Mouse (Mus musculus) neutrophil, adult 5-6 weeks (primary cell): ENCODE results near the gene A630001G21Rik. TPM values are rescaled to one million over a fixed set of nuclear protein-coding genes. Genes with fewer than 3 reads are reported as not detected.
"Not testable (repeated sequence)": the region's sequence is repeated elsewhere in the genome, so short reads cannot be mapped to it uniquely, and the experiment has no call there.

Experiments
- ATAC-seq: fragments of 151-379, 151-347 bp; 2 replicates; pipeline ENCODE4 v1.8.0; 2017; ENCODE audit warnings: mild to moderate bottlenecking, moderate TSS enrichment; ENCODE audit not compliant: insufficient number of reproducible peaks, poor library complexity, low FRiP score, severe bottlenecking; ENCODE audit errors: extremely low read depth
- total RNA-seq: library from RNA; stranded (forward); fragments of 200-1000 nt; gene quantifications from 2 replicates; pipeline ENCODE4 v1.2.3, GENCODE M21; 2017

Gene A630001G21Rik
- 130 and 158 TPM in 2 replicates for total RNA-seq

DNA sequence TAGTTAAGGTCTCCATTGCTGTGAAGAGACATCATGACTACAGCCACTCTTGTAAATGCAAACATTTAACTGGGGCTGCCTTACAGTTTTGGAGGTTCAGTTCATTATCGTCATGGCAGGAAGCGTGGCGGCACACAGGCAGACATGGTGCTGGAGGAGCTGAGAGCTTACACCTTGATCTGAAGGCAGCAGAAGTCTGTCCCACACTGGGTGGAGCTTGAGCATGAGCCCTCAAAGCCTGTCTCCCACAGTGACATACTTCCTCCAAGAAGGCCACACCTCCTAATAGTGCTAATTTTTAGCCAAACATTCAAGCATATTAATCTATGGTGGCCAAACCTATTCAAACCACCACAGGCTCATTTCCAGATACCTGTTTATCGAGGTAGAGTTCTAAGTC lies at the start of gene A630001G21Rik:
Gene A630001G21Rik, minus strand, starts transcription at position 208 of the 400 bp plus-strand sequence.
- ATAC-seq: no peak

DNA sequence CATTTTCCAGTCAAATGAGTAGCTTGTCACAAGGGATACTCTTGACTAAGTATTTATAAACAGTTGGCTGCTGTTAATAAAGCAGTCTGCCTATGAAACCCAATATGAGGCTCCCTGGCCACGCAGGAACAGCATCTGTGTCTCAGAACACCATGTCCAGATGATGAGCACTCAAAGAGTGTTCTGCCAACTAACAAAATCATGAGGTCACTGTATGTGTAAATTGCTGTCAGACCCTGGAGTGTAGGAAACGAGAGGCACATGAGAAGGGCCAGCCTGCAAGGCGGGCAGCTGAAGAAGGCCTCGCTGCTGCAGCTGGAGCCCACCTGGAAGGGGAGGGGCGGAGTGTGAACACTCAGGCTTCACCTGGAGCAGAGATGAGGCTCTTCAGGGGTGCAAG lies 48.7 kb upstream of the A630001G21Rik start:
- ATAC-seq: no peak

DNA sequence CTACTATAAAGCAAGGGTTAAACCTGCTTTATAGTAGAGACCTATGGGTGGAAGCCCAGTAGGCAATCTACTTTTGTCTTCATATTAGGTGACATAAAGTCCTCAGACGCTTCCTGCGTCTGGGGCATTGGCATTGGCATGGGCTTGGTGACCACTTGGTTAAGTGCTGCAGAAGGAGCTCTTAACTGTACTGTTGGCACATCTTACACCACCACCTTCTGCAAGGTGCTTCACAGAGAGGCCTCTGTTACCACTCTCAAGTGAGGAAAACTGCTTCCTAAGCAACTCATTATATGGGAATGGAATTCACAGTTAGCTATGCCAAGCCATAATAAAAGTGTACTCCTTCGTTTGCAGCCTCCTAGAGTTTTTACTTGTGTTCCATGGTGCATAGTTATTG lies 46.5 kb upstream of the A630001G21Rik start:
- ATAC-seq: no peak

DNA sequence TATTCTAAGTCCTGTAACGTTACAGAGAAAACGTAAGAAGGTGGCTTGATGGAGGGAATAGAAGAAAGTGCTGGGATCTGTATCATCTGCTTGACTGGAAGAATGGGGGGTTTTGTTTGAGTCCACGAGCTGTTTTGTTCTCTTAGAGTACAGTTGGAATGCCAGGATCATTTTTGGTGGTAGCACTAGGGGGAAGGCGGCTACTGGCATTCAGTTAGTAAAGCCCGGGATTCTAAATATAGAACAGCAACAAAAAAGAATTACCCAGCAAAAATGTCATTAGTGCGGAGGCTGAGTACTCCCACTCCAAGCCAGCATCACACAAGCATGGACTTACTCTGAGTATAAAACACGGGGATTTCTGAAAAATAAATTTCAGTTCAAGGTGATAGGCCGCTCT lies 43.8 kb upstream of the A630001G21Rik start:
- no peak for ATAC-seq

DNA sequence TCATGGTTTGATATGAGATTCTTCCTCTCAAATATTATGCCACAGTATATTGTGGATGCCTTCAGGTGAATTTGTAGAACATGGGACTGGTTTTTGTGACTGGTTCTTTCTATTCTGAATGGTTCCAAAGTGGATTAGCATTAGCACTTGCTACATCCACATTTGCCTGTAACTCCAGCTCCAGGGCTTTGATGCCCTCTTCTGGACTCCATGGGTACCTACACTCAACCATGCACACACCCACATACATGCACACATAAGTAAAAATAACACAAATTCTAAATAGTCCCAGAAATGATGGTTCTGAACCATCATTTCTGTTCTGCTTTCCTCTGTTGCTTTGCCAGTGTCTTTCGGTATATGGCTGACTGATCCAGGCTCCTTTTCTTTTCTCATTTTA lies 41.3 kb upstream of the A630001G21Rik start:
- no peak for ATAC-seq

DNA sequence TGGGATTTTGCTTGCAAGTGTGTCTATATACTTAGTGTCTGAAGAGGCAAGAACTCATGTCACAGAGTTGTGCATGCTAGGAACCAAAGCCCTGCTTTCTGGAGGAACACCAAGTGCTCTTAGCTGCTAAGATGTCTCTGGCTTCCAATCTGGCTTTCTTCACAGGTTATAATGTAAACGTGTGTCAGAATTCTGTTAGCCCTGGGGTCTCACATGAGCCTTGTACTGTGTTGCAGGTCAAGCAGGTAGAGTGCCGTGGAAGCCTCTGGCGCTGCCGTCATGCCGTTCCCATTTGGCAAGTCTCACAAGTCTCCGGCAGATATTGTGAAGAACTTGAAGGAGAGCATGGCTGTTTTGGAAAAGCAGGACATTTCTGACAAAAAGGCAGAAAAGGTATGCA lies 39.7 kb upstream of the A630001G21Rik start:
- ATAC-seq: no peak

DNA sequence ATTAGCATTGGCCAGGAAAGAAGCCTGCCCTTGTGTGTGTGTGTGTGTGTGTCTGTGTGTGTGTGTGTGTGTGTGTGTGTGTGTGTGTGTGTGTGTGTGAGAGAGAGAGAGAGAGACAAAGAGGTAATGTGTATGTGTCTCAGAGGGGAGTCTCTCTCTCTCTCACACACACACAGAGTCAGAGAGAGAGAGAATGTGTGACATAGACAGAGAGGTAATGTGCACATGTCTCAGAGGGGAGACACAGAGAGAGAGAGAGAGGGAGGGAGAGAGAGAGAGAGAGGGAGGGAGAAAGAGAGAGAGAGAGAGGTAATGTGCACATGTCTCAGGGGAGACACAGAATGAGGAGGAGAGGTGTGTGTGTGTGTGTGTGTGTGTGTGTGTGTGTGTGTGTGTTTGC lies 35.8 kb upstream of the A630001G21Rik start:
- not testable (repeated sequence) for ATAC-seq

DNA sequence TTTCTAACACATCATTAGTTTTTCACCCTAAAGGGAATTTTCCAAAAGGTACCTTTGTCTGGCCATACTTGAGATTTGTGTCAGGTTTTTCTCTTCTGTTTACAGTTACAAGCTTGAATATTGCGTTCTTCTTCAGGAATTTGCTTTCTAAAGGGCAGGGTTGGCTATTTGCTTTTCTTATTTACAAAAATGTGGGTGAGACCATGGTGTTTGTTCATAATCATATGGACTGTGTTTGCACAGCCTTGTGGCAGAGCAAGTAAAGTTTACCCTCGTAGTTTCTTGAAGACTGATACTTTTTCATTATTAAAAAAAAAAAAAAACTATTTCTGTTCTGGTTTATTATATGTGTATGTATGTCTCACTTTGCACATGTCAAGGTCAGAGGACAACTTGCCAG lies 32.3 kb upstream of the A630001G21Rik start:
- no peak for ATAC-seq

DNA sequence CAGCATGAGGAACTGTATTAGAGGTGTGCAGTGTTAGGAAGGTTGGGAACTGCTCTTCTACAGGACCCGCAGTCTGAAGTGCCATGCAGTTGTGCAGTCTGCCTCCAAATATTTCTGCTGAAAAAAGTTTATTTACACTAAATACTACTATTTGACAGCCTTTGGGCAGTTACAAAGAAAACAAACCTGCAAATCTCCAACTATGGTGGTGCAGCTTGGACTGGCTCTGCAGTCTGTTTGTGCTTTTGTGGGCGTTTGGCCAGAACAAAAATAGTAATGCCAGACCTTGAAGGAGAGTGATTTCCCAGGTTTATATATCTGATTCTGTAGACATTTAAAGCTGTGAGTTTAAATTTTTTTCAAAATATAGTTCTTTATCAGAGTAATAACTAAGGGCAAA lies 31.9 kb upstream of the A630001G21Rik start:
- ATAC-seq: no peak

DNA sequence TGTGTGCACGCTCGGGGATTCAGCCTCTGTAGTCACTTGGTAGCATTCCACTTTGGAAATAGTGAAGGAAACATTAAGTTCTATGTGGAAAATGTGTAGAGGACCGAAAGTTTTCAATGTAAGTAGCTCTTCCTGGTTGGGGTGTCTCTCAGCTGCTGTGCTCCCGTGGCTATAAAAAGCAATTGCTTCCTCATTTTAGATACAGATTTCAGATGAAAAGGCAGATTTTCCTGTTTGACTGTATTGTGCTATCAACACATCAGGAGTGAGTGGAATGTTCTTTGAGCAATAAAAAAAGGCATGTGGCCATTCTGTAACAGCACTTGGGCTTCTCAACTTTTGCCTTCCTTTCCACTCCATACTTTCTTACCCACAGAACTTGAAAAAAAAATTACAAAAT lies 30.8 kb upstream of the A630001G21Rik start:
- ATAC-seq: no peak

DNA sequence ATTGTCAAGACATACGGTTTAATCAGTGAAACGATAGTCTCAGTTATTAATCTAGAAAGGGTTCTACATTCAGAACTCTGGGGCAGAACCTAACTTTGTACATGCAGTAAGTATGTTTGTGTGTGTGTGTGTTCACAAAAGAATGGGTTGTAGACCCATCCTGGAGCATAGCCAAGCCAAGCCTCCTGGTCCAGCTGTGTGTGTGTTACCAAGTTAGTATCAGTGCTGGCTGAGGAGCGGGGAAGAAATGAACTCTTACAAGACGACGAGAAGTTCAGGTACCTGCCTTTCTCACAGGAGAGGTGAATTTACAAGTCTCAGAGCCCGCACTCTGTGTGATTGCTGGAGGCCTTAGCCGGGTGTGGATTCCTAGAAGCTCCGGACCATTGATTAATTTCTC lies 26.1 kb upstream of the A630001G21Rik start:
- no peak for ATAC-seq

DNA sequence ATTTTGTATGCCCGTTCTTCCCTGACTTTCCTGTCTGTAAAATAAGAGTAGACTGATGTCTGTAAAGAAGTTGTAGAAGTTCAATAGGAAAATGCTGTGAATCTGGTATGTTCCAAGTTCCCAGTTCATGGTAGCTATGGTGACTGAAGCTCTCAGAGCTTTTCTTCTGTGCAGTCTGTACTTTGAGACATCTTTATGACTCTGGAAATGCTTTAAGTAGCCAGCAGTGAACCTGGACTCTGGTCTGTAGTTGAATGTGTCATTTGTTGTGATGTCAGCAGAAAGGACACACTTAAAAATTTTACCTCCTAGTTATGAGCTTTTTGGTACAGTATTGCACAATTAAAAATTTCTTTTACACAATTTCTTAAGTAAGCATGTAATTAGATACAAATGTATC lies 24.1 kb upstream of the A630001G21Rik start:
- no peak for ATAC-seq

DNA sequence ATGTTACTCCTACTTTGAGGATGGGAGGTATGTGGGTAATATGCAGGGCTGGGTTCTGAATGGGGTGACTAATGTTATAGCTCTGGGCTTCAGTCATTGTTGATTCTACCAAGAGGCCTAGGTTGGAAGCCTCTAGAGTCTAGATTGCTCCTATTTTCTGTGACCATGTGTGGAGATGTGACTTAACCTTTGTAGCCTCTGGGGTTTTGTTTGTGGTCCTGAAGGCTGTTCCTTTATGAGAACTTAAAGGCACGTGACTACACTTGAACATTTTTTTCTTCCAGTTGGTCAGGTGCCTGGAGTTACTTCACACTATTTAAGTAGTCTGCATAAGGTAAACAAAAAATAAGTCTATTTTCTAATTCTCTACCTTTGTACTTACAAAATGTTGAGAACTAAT lies 21.3 kb upstream of the A630001G21Rik start:
- ATAC-seq: peak; percentile 30; the same call in 1 of the 2 replicates

DNA sequence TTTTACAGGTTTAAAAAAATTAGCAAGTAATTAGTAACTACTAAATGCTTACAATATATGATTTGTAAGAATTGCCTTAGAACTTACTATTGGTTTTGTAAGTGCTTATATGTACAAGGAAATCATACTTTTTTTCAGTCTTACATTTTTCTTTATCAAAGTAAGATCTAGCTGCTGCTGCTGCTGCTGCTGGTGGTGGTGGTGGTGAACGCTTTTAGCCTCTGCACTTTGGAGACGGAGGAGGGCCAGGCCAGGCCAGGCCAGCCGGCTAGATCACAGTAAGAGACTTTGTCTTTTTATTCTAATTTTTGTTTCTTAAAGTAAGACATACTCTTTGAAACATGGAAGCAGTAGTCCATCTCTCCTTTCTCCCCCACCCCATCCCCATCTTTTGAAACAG lies 16.8 kb upstream of the A630001G21Rik start:
- ATAC-seq: no peak

DNA sequence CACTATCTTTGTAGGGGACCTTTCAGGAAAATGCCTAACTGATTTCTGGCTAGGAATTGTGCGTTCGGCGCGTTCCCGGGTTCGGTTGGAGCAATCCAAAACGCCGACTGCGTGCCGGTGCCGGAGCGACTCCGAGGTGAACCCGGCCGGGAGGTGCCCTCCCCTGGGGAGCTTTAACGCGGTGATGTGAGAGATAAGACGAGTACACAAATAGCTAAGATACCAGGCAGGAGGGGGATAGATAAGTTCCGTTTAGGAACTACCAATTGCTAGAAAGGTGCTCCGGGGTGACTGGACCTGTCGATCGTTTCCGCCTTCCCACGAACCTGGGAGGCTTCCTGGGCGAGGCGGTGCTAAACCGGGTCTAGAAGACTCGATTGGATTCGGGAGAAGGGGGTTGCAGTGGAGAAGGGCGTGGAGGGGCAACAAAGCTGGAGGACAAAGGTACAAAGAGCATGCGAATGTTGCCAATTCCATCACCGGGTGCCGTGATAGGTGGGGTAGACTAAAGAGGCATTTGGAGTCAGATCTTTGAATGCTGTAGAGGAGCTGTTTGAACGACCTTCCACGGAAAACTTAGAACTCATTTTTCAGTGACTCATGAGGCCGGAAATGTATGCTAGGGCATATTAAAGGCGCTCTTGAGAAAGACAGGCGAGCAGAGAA lies 15.8 kb upstream of the A630001G21Rik start:
- peak; percentile 36; the same call in 1 of the 2 replicates for ATAC-seq

DNA sequence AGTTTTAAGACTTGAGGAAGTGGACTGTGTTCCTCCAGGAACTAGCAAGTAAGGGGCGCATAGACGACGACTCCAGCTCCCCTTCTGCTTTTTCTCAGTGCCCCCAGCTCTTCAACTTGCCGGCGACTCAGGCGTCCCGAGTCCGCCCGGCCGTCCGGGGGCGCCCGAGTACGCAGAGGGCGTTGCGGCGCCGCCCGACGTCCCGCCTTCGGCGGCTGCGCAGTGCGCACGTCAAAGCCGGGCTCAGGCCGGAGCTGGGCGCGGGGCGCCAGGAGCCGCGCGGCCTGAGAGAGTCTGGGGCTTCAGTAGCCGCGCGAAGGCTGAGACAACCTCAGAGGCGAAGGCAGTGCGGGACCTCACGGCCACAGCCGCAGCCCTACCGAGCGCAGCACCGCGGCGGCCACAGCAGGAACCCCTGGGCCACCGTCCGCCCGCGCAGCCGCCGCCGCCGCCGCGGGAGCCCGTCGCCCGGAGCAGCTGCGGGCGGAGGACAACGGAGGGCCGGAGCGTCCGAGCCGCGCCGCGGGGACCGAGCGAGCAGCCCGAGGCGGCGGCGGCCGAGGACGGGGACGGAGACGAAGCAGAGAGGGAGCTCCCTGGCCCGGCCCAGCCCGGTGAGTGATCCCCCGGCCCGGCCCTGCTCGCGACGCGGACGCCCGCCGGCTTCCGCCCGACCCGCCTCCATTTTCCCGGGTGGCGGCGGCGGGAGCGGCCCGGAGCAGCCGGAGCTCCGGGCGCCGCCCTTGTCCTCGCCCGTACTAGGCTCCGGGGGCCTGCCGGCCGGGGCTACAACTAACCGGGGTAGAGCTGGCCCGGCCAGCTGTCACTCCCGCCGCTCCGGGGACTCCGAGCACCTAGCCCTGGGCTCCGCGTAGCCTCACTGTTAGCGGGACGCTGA lies 15.0 kb upstream of the A630001G21Rik start, which contains the start of gene Cab39:
Gene Cab39, plus strand, starts transcription at position 234 of the 898 bp plus-strand sequence.
- peak; percentile 87 for ATAC-seq

DNA sequence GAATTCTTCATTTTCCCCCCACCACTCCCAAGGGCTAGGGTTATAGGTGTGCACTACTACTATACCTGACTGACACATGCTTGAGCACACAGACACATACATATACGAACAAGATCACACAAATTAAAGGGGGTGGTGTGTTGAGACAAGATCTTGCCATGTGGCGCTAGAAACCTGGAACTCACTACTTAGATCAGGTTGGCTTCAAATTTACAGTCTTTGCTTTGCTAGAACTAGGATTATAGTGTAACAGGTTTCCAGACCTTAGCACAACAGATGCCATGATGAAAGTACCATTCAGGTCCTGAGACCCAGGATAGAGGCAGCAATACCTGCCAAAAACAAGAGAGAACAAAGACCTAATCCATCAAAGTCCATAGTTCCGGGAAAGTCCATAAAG lies 13.0 kb upstream of the A630001G21Rik start:
- ATAC-seq: no peak

DNA sequence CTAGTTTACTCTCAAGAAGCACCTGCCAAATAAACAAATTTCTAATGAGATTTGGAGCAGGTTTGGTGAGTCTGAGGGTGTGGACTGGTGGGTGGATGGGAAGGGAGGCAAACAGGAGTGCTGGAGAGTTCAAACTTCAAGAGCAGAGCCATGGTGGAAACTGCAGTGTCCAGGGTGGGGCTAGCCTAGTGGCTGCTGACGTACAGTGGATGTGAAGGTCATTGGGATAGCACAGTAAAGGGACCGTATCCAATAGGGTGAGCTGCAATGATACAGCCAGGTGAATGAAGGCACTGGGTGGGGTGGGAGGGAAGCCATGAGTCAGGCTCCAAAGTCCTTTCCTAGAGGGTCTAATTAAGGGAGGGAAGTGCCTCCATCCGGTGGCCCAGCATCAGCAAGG lies 12.1 kb upstream of the A630001G21Rik start:
- ATAC-seq: no peak

DNA sequence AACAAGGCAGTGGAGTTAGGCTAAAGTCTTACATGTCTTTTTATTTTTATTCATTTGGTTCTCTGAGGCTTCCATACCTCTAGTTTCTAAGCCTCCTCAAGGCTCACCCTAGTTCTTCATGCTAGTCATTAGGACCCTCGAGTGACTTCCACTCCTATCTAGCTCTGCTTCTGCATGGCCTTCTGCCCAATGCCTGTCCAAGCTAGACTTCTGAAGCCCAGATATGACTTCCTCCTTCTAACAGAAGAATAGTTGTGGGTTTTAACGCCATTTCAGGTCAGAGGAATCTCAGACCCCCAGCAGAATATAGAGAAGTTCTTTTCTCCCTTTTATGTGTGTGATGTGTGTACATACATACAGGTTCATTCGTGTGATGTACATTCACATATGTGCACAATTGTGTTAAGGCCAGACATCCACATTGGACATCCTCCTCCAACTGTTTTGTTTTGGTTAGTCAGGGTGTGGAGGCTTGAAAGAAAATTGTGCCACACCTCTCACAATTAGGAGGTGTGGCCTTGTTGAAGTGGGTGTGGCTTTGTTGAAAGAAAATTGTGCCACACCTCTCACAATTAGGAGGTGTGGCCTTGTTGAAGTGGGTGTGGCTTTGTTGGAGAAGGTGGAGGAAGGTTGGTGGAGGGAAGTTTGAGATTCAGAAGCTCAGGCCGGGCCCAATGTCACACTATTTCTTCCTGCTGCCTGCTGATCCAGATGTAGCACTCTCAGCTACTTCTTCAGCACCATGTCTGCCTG lies 1.2 kb upstream of the A630001G21Rik start:
- 0 out of 2 replicates have a peak, but pooled peaks have one; percentile 36 for ATAC-seq
